Mouse (Mus musculus) lung, embryonic 16.5 days (tissue): ENCODE data around the gene Sulf2. TPM values are rescaled to one million over a fixed set of nuclear protein-coding genes. Genes with fewer than 3 reads are reported as not detected.
"Not testable (repeated sequence)": the region's sequence is repeated elsewhere in the genome, so short reads cannot be mapped to it uniquely, and the experiment has no call there.

Experiments
- ATAC-seq: fragments of 200-750 bp; cut with Nextera tagmentation; 2 replicates; pipeline ENCODE4 v1.8.0; 2017; ENCODE audit warnings: low read depth, mild to moderate bottlenecking, moderate library complexity
- H3K27ac ChIP-seq: fragments of 300-500 bp; sonication (generic); 2 replicates; pipeline ENCODE4 v1.5.1; 2014; ENCODE audit warnings: mild to moderate bottlenecking, control low read depth, low read length
- H3K27me3 ChIP-seq: fragments of 300-500 bp; sonication (generic); 2 replicates; pipeline ENCODE4 v1.6.1; 2014; ENCODE audit warnings: low read depth, low read length, mixed read lengths; ENCODE audit not compliant: control insufficient read depth, insufficient read depth
- H3K36me3 ChIP-seq: fragments of 300-500 bp; sonication (generic); 2 replicates; pipeline ENCODE4 v1.6.1; 2014; ENCODE audit warnings: low read length; ENCODE audit not compliant: control insufficient read depth, insufficient read depth
- H3K4me1 ChIP-seq: fragments of 300-500 bp; sonication (generic); replicated peaks from 2 replicates; pipeline ENCODE4 v1.6.1; 2014; ENCODE audit warnings: low read length, mixed read lengths; ENCODE audit not compliant: control insufficient read depth, insufficient read depth
- H3K4me2 ChIP-seq: fragments of 300-500 bp; sonication (generic); 2 replicates; pipeline ENCODE4 v1.6.1; 2014; ENCODE audit warnings: low read depth, low read length, control low read depth
- H3K4me3 ChIP-seq: fragments of 300-500 bp; sonication (generic); 2 replicates; pipeline ENCODE4 v1.5.1; 2014; ENCODE audit warnings: mild to moderate bottlenecking, low read length, control low read depth
- H3K9ac ChIP-seq: fragments of 300-500 bp; sonication (generic); 2 replicates; pipeline ENCODE4 v1.6.1; 2014; ENCODE audit warnings: low read length, control low read depth
- H3K9me3 ChIP-seq: fragments of 300-500 bp; sonication (generic); 2 replicates; pipeline ENCODE4 v1.6.1; 2016; ENCODE audit warnings: low read length; ENCODE audit not compliant: control insufficient read depth
- WGBS: fragments of 180-500 bp; shearing (Covaris S2); extraction: QIAGEN DNeasy Blood & Tissue Kit; methylation state at CpG from one replicate; pipeline ENCODE4 v1.1.7; 2014; 5-methylcytosine and 5-hydroxymethylcytosine counted together
- polyA plus RNA-seq: library from polyadenylated mRNA; unstranded; fragments of >200 nt; fragmentation: Nextera tagmentation; extraction: Ambion mirVana; gene quantifications from 2 replicates; pipeline ENCODE4 v1.2.1, GENCODE M21; 2015

Sulf2 gene
- polyA plus RNA-seq, 1 experiment from 2014 or later, result 28.2 TPM

- no peaks in the 10 kb centered on the region for H3K36me3 ChIP-seq
- no peak overlapping the region for H3K4me2 ChIP-seq
- no peak for ATAC-seq
- no peaks in the 10 kb centered on the region; the same call in 1 of the 2 replicates for H3K27me3 ChIP-seq
- H3K9ac ChIP-seq, result no peak overlapping the region
- H3K4me3 ChIP-seq, result no peak overlapping the region
- WGBS, result 67% methylated on average over 8 of the region's 8 CpGs
- H3K27ac ChIP-seq, result no peak overlapping the region
- 0 out of 2 replicates have a peak, but pooled peaks cover 7% of the 10 kb centered on the region for H3K4me1 ChIP-seq
- 0 out of 2 replicates have a peak, but pooled peaks cover 3% of the 10 kb centered on the region for H3K9me3 ChIP-seq
Measured at GRCm38 (mm10) chr2:166190816-166191215, 35.4 kb upstream of the Sulf2 start.

- no peak overlapping the region for H3K4me2 ChIP-seq
- H3K27ac ChIP-seq, result no peak overlapping the region
- H3K4me1 ChIP-seq, result 0 out of 2 replicates have a peak, but pooled peaks cover 7% of the 10 kb centered on the region
- no peak for ATAC-seq
- H3K4me3 ChIP-seq, result no peak overlapping the region
- no peak overlapping the region for H3K9ac ChIP-seq
- H3K36me3 ChIP-seq, result no peaks in the 10 kb centered on the region
- H3K9me3 ChIP-seq, result 0 out of 2 replicates have a peak, but pooled peaks cover 3% of the 10 kb centered on the region
- H3K27me3 ChIP-seq, result no peaks in the 10 kb centered on the region; the same call in 1 of the 2 replicates
- 94% methylated on average over 11 of the region's 11 CpGs for WGBS
Measured at GRCm38 (mm10) chr2:166189191-166189590, 33.7 kb upstream of the Sulf2 start.

- not testable (repeated sequence) for H3K9ac ChIP-seq, H3K36me3 ChIP-seq, ATAC-seq, H3K27ac ChIP-seq, H3K4me2 ChIP-seq, H3K4me1 ChIP-seq, H3K9me3 ChIP-seq, H3K27me3 ChIP-seq, H3K4me3 ChIP-seq
- WGBS, result 79% methylated on average over 8 of the region's 11 CpGs
Measured at GRCm38 (mm10) chr2:166187874-166188453, 32.5 kb upstream of the Sulf2 start.

GRCm38 (mm10) chr2:166187319-166187718 is 31.9 kb upstream of the Sulf2 start:
- H3K27ac ChIP-seq, H3K9ac ChIP-seq, H3K4me1 ChIP-seq, H3K36me3 ChIP-seq, H3K4me3 ChIP-seq, ATAC-seq, H3K4me2 ChIP-seq, H3K9me3 ChIP-seq, H3K27me3 ChIP-seq: not testable (repeated sequence)
- WGBS, result 44% methylated on average over 4 of the region's 8 CpGs

GRCm38 (mm10) chr2:166186244-166186948 is 30.9 kb upstream of the Sulf2 start:
- no peak overlapping the region for H3K27ac ChIP-seq
- H3K4me3 ChIP-seq, result no peak overlapping the region
- 64% methylated on average over 16 of the region's 16 CpGs for WGBS
- H3K9ac ChIP-seq, result no peak overlapping the region
- H3K4me1 ChIP-seq, result 0 out of 2 replicates have a peak, but pooled peaks cover 7% of the 10 kb centered on the region
- H3K9me3 ChIP-seq, result no peaks in the 10 kb centered on the region
- no peaks in the 10 kb centered on the region for H3K36me3 ChIP-seq
- H3K27me3 ChIP-seq, result no peaks in the 10 kb centered on the region; the same call in 1 of the 2 replicates
- 0 out of 2 replicates have a peak, but pooled peaks have one; percentile 34 for ATAC-seq
- no peak overlapping the region for H3K4me2 ChIP-seq

GRCm38 (mm10) chr2:166185768-166186167 is 30.3 kb upstream of the Sulf2 start:
- Histone ChIP-seq H3K4me2 (no peak overlapping the region), H3K27ac (no peak overlapping the region), H3K9ac (no peak overlapping the region), H3K36me3 (no peaks in the 10 kb centered on the region), H3K9me3 (no peaks in the 10 kb centered on the region), H3K4me1 (peaks cover 10% of the 10 kb centered on the region), H3K4me3 (no peak overlapping the region), H3K27me3 (no peaks in the 10 kb centered on the region; the same call in 1 of the 2 replicates)
- WGBS, result 81% methylated on average over 6 of the region's 6 CpGs
- no peak for ATAC-seq

GRCm38 (mm10) chr2:166184417-166184816 is 29.0 kb upstream of the Sulf2 start:
- no peak overlapping the region for H3K27ac ChIP-seq
- no peak overlapping the region for H3K4me3 ChIP-seq
- 61% methylated on average over 6 of the region's 6 CpGs for WGBS
- H3K27me3 ChIP-seq, result no peaks in the 10 kb centered on the region; the same call in 1 of the 2 replicates
- no peaks in the 10 kb centered on the region for H3K36me3 ChIP-seq
- H3K9me3 ChIP-seq, result no peaks in the 10 kb centered on the region
- no peak overlapping the region for H3K9ac ChIP-seq
- ATAC-seq, result no peak
- peaks cover 23% of the 10 kb centered on the region for H3K4me1 ChIP-seq
- H3K4me2 ChIP-seq, result no peak overlapping the region

- ATAC-seq, result no peak
- Histone ChIP-seq H3K9ac (no peak overlapping the region), H3K27me3 (no peaks in the 10 kb centered on the region), H3K36me3 (no peaks in the 10 kb centered on the region), H3K9me3 (no peaks in the 10 kb centered on the region), H3K27ac (no peak overlapping the region), H3K4me1 (peaks cover 23% of the 10 kb centered on the region), H3K4me2 (no peak overlapping the region), H3K4me3 (no peak overlapping the region)
- 67% methylated on average over 15 of the region's 15 CpGs for WGBS
Measured at GRCm38 (mm10) chr2:166182009-166182685, 26.7 kb upstream of the Sulf2 start.
